Mouse (Mus musculus) ES-E14 (cell line): Measurements from ENCODE around the gene Gchfr. TPM values are rescaled to one million over a fixed set of nuclear protein-coding genes. Genes with fewer than 3 reads are reported as not detected.

Experiments
- DNase-seq: peaks from one replicate; pipeline ENCODE4 v3.0.0-alpha.2; 2013; ENCODE audit warnings: low read depth, low spot score
- H3K27ac ChIP-seq: 2 replicates; pipeline ENCODE4 v1.5.1; 2012; ENCODE audit warnings: low read depth, mild to moderate bottlenecking, low read length, moderate library complexity, mixed read lengths; ENCODE audit not compliant: poor library complexity, insufficient read depth, severe bottlenecking
- H3K36me3 ChIP-seq: 2 replicates; pipeline ENCODE4 v1.6.1; 2012; ENCODE audit warnings: mild to moderate bottlenecking, low read length, moderate library complexity, mixed read lengths; ENCODE audit not compliant: control insufficient read depth, poor library complexity, insufficient read depth, severe bottlenecking
- H3K4me1 ChIP-seq, 2 experiments: fragments of 150-350 bp in 1 of 2; sonication (generic) in 1 of 2; 2 replicates each; pipeline ENCODE4 v1.6.1; 2012; ENCODE audit warnings: low read length in 2 of 2, mild to moderate bottlenecking in 1 of 2, mixed read lengths in 1 of 2; ENCODE audit not compliant: control insufficient read depth in 2 of 2, insufficient read depth in 2 of 2, poor library complexity in 1 of 2
- H3K4me3 ChIP-seq, 2 experiments: fragments of 150-350 bp in 1 of 2; sonication (generic) in 1 of 2; 2 replicates each; pipeline ENCODE4 v1.5.1; 2012; ENCODE audit warnings: low read length in 2 of 2, low read depth in 1 of 2, mild to moderate bottlenecking in 1 of 2, mixed read lengths in 1 of 2; ENCODE audit not compliant: insufficient read depth in 1 of 2, poor library complexity in 1 of 2, severe bottlenecking in 1 of 2
- H3K9ac ChIP-seq: 2 replicates; pipeline ENCODE4 v1.6.1; 2012; ENCODE audit warnings: low read depth, mild to moderate bottlenecking, low read length, mixed read lengths; ENCODE audit not compliant: poor library complexity, insufficient read depth, severe bottlenecking
- H3K9me3 ChIP-seq: fragments of 150-350 bp; sonication (generic); 2 replicates; pipeline ENCODE4 v1.6.1; 2012; ENCODE audit warnings: low read depth, mild to moderate bottlenecking, low read length; ENCODE audit not compliant: control insufficient read depth, insufficient read depth
- CHD2 ChIP-seq: IDR thresholded peaks from 2 replicates; pipeline ENCODE4 v1.6.1; 2014; ENCODE audit warnings: mild to moderate bottlenecking, low read depth, low read length, inconsistent platforms
- HCFC1 ChIP-seq: IDR thresholded peaks from 2 replicates; pipeline ENCODE4 v1.6.1; 2012; ENCODE audit warnings: low read length, inconsistent platforms, borderline replicate concordance; ENCODE audit not compliant: insufficient read depth
- MAFK ChIP-seq: IDR thresholded peaks from 2 replicates; pipeline ENCODE4 v1.6.1; 2014; ENCODE audit warnings: mild to moderate bottlenecking, low read depth, low read length, inconsistent platforms; ENCODE audit not compliant: insufficient read depth
- ZC3H11A ChIP-seq: IDR thresholded peaks from 2 replicates; pipeline ENCODE4 v1.6.1; 2012; ENCODE audit warnings: low read depth, mild to moderate bottlenecking, inconsistent platforms, low read length, borderline replicate concordance
- ZNF384 ChIP-seq: IDR thresholded peaks from 2 replicates; pipeline ENCODE4 v1.6.1; 2012; ENCODE audit warnings: low read depth, low read length, inconsistent platforms
- in situ Hi-C, 2 experiments: fragments of 600-800 bp; cut with MboI; formaldehyde crosslinking; loops; one replicate each; pipeline ENCODE4 v1.15.1; 2025; ENCODE audit warnings: low sequenced_read_pairs in 2 of 2, inconsistent platforms in 1 of 2; ENCODE audit not compliant: unreplicated experiment in 2 of 2
- total RNA-seq: library from RNA; depleted of rRNA; stranded (reverse); fragments of 300-350 nt; gene quantifications from 2 replicates; pipeline ENCODE4 v1.2.3, GENCODE M21; 2012; rRNA removed

The Gchfr gene
- total RNA-seq, 1 experiment: 14.1 TPM

- Histone ChIP-seq H3K36me3 (no peaks in the 10 kb centered on the region), H3K9me3 (no peaks in the 10 kb centered on the region), H3K27ac (no peak overlapping the region; the same call in 1 of the 2 replicates), H3K9ac (peak overlapping the region; percentile 80; the same call in 1 of the 2 replicates), H3K4me3 (peak overlapping the region; percentile 79 to 99), H3K4me1 (peaks cover 0 to 6% of the 10 kb centered on the region in 2 experiments; a peak in 1 of 4 replicates)
- DNase-seq: no peak
- in situ Hi-C loops: no loop called here
- no peak for TF ChIP-seq CHD2
- TF ChIP-seq MAFK: no peak
- no peak for TF ChIP-seq ZC3H11A
- no peak for TF ChIP-seq HCFC1
- TF ChIP-seq ZNF384: no peak
Observed at GRCm38 (mm10) chr2:119207961-119208343, 40.4 kb downstream of the Gchfr start.

GRCm38 (mm10) chr2:119208344-119209175 is 41.0 kb downstream of the Gchfr start, which contains the start of the genes Zfyve19 and Dnajc17:
Gene Zfyve19 (plus strand): TSS chr2:119208617.
Gene Dnajc17 (minus strand): TSS chr2:119208795.
- Histone ChIP-seq H3K27ac (peak within 1 kb of the TSS; percentile 59; the same call in 1 of the 2 replicates), H3K4me1 (peaks cover 0 to 6% of the 10 kb centered on the region in 2 experiments; a peak in 1 of 4 replicates), H3K9me3 (no peaks in the 10 kb centered on the region), H3K36me3 (no peaks in the 10 kb centered on the region), H3K4me3 (peak within 1 kb of the TSS; percentile 79 to 99), H3K9ac (peak within 1 kb of the TSS; percentile 80)
- TF ChIP-seq HCFC1 (peak; percentile 96), CHD2 (no peak)
- in situ Hi-C loops: no loop called here
- peak; percentile 90 for DNase-seq

GRCm38 (mm10) chr2:119209176-119209507 is 41.6 kb downstream of the Gchfr start:
- TF ChIP-seq ZC3H11A: no peak
- TF ChIP-seq MAFK: no peak
- no peak for TF ChIP-seq ZNF384
- no peak for TF ChIP-seq HCFC1
- no peak for TF ChIP-seq CHD2

More at GRCm38 (mm10) chr2:119209176-119209507, 41.6 kb downstream of the Gchfr start:
- Histone ChIP-seq H3K9me3 (no peaks in the 10 kb centered on the region), H3K9ac (peak overlapping the region; percentile 69), H3K36me3 (no peaks in the 10 kb centered on the region), H3K27ac (no peak overlapping the region), H3K4me1 (0 out of 4 replicates have a peak, but pooled peaks cover 0 to 2% of the 10 kb centered on the region in 2 experiments), H3K4me3 (peak overlapping the region; percentile 79 to 99)
- DNase-seq: no peak
- in situ Hi-C loops: no loop called here

Other genes starting within 250 kb of the Gchfr start
- gene Chst14, start 241.3 kb upstream of the Gchfr start, total RNA-seq: 6.1 and 8.3 TPM in 2 replicates
- gene Ccdc32, start 138.4 kb upstream of the Gchfr start, total RNA-seq: 5.2 and 6.3 TPM in 2 replicates
- gene Rpusd2, start 133.0 kb upstream of the Gchfr start, total RNA-seq: 20.8 and 23.4 TPM in 2 replicates
- 25.5 and 31.4 TPM in 2 replicates for gene Knl1, start 120.7 kb upstream of the Gchfr start, total RNA-seq
- gene Rad51, start 55.0 kb upstream of the Gchfr start, total RNA-seq: 37.3 and 42.2 TPM in 2 replicates
- 72.9 and 95.9 TPM in 2 replicates for gene Rmdn3, start 10.7 kb upstream of the Gchfr start, total RNA-seq
- 0.37 and 0.45 TPM in 2 replicates for gene Gm14137, start 6.7 kb downstream of the Gchfr start, total RNA-seq
- gene Zfyve19, start 40.8 kb downstream of the Gchfr start, total RNA-seq: 15.7 and 19.8 TPM in 2 replicates
- 11.7 and 15.2 TPM in 2 replicates for gene Dnajc17, start 41.0 kb downstream of the Gchfr start, total RNA-seq
- gene Ppp1r14d, start 62.1 kb downstream of the Gchfr start, total RNA-seq: 0.95 and 1.6 TPM in 2 replicates
- 80.3 and 167 TPM in 2 replicates for gene Spint1, start 69.6 kb downstream of the Gchfr start, total RNA-seq
- 1.8 and 1.9 TPM in 2 replicates for gene Rhov, start 103.5 kb downstream of the Gchfr start, total RNA-seq
- gene Vps18, start 121.0 kb downstream of the Gchfr start, total RNA-seq: 17.0 and 17.8 TPM in 2 replicates
- 0.27 and 0.42 TPM in 2 replicates for gene Dll4, start 158.0 kb downstream of the Gchfr start, total RNA-seq
- gene Chac1, start 183.5 kb downstream of the Gchfr start, total RNA-seq: 20.9 and 31.0 TPM in 2 replicates